Mouse (Mus musculus) MN1 (cell line): Measurements from ENCODE around the gene E030018B13Rik.

ENCODE experiments used
- DNase-seq: peaks from one replicate; pipeline ENCODE4 v3.0.0-alpha.2; 2016; ENCODE audit warnings: low spot score

The E030018B13Rik gene

DNA sequence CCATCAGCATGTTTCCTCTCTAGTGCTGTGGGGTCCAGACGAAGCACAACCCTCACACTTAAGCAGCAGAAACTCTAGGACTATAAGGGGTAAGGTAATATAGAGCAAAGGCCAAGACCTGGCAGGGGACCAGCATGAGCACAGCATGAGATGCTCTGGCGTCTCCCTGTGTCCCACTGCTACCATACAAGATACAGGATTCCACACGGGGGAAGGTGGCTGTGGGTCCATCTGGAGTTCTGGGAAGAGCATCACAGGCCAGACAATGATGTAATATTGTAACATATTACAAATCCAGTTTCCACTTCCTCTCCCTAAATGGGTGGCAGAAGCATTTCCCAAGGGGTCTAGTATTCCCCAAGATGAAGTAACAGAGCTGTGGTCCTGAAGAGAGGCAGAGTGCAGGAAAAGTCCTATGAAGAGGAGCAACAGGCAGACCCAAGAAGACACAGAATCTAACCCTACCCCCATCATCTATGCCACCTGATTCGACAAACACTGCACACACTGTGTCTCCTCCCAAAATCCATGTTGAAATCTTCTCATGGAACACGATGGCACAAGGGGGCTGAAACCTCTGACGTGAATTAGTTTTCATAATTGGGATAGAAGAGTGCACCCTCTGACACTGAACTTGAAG is at the start of gene E030018B13Rik:
E030018B13Rik (plus strand) TSS at position 590 of the 640 bp plus-strand sequence.
- no peak for DNase-seq

GRCm38 (mm10) chr7:63868356-63868918 is 48.2 kb upstream of the E030018B13Rik start:
- no peak for DNase-seq

DNA sequence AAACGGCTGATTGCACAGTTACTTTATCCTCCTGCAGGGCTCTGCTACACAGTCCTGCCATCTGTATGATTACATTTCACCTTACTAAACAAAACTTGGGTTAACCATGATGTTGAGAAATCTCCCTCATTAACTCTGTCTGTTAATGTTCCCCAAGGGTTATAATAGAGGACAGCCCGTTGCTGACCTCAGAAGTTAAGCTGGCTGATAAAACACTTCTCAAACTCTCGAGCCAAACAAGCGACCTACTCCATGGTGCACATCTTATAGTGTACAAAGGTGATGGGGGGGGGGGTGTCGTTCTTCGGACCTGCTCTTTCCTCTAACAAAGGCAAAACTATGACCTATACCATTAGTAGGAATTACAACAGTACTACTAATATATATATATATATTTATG is 45.0 kb upstream of the E030018B13Rik start:
- DNase-seq: no peak

DNA sequence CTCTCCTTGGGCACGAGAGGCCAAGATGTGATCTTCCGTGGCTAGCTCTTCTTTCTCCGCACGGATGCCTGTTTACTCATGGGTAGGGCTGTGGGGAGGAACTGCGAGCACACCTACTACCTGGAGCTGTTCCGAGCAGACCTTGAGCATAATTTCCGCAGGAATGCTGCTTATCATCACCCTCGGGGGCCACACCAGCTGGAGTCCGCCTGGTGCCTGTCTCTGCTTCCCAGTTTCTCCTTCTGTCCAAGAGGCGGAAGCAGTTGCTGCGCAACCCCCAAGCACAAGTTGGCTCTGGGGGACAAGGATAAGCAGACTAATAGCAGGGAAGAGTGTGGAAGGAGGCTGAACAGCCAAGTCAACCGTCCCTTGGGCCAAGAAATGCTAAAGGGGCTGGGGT is 42.8 kb upstream of the E030018B13Rik start:
- DNase-seq: no peak

DNA sequence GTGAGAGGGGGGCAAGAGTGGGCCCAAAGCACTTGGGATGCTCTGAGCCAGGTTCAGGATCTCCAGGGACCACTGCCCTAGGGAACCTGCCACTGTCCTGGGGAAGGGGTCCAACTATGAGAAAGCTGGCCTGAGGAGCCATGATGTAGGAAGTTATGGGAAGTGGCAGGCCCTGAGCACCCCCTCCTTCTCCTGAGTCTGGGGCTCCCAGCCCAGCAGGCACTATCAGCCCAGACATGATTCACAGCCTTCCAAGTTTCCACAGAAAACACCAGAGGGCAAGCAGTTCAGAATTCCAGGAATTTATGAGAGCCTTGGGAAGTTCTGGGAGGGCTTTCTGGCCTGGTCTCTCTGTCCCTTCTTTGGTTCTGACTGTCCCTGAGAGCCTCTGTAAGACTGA is 41.0 kb upstream of the E030018B13Rik start:
- no peak for DNase-seq

- DNase-seq: no peak
These were observed 40.0 kb upstream of the E030018B13Rik start for GRCm38 (mm10) chr7:63876640-63877039.

DNA sequence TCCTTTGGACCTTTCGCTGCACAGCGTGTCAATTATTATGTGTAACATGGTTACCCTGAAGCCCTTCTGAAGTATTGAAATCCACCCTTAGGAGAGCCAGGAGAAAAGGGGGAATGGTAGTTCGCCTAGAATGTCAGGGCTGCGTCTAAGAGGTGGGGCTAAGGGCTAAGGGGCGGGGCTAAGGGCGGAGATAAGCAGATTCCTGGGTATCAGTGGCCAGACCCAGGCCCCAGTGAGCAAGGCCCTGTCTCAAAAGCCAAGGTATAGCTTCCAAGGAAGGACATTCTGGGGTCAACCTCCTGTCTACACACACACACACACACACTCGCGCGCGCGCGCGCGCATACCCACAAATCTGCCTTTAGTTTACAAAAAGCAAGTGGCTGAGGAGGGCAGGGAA is 39.0 kb upstream of the E030018B13Rik start:
- no peak for DNase-seq

DNA sequence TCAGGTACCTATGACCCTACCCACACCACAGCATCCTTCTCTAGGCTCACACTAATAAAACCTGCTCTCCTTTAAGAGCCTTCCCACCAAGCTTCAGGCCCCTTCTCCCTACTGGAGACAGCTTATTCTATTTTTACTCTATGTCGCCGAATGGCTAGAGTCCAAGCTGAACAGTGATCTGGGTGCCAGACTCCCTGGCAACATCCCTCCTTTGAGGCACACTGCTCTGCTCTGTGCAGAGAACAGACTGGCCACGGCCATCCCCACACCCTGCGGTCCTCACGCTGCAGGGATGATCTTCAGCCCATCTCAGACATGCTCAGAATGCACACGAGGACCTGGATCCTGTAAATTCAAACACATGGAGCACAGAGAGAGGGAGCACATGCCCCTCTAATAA is 37.1 kb upstream of the E030018B13Rik start:
- DNase-seq: no peak

- DNase-seq: no peak
These were observed 33.9 kb upstream of the E030018B13Rik start for GRCm38 (mm10) chr7:63882739-63883138.

DNA sequence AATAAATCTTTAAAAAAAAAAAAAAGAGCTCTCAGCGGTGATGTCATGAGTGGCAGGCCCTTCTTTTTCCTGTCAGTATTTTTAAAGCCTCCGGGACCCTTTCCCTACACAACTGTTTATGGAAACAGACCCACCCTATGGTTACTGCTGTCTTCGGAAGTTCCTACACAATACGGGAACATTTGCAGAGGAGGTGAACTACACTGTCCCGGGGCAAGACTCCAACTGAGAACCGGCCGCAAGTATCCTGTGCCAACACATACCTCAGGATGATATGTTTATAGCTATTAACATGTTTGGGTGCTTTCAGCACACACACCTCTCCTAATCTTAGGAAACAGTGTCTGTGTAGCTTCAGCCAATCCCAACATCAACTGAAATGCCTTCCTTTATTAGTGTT is 31.6 kb upstream of the E030018B13Rik start:
- no peak for DNase-seq

DNA sequence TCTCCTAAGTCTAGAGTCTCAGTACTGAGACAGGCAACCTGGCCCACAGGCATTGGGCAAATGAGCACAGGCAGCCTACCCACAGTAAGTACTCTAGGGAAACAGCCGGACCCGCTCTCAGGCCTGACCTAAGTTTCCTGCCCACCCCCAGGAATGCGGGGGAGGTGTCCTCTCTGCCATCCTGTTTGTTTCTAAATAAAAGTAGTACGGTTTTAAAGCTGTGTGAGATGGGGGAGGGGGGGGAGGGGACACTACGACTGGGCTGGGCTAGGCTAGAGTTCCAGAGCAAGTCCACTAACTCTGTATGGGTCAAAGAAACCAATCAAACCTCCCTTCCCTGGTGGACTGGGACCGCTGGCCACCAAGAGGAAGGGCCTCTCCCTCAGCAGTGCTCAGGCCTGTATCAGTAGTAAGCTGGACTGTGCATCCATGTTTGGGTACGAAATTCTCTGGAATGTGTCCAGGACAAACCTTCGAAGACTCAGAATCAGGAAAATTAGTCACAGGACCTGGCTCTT is 29.6 kb upstream of the E030018B13Rik start:
- no peak for DNase-seq

- no peak for DNase-seq
These were observed 29.0 kb upstream of the E030018B13Rik start for GRCm38 (mm10) chr7:63887602-63888123.

- DNase-seq: no peak
These were observed 28.0 kb upstream of the E030018B13Rik start for GRCm38 (mm10) chr7:63888674-63889073.

- no peak for DNase-seq
These were observed 27.3 kb upstream of the E030018B13Rik start for GRCm38 (mm10) chr7:63889116-63889975.

DNA sequence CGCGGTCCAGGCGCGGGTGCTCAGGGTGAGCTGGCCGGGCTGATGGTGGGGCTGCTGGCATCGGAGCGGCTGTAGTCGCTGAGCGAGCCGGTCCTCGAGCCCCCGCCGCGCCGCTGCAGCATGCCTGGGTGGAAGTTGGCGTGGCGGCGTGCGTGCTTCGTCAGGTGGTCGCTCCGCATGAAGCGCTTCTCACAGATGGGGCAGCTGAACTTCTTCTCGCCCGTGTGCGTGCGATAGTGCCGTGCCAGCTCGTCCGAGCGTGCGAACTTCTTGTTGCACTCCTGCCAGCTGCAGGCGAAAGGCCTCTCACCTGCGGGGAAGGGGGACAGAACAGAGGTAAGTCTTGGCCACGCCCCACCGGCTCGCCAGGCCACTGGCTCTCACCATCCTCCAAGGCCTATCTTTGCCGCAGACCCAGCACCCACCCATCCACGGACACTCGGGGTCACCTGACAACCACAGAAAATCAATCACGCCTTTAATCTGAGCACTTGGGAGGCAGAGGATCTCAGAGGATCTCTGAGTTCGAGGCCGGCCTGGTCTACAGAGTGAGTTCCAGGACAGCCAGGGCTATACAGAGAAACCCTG is 25.1 kb upstream of the E030018B13Rik start:
- no peak for DNase-seq

DNA sequence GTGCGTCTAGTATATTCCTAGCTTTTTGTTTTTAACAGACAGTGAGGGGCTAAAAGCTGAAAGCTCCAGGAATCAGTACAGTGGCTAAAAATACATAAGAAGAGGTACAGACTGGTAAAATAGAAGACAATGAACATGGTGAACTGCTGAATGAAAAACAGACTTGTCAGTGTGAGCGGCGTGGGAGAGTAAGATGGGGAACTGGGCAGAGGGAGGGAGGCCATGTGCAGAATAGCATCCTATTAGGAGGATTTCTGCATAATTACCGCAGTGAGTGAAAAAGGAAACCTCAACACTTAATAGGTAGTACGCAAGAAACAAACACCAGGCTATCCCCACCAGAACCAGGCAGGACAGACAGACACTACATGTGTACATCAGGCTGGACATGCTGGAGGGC is 23.5 kb upstream of the E030018B13Rik start:
- DNase-seq: no peak

DNA sequence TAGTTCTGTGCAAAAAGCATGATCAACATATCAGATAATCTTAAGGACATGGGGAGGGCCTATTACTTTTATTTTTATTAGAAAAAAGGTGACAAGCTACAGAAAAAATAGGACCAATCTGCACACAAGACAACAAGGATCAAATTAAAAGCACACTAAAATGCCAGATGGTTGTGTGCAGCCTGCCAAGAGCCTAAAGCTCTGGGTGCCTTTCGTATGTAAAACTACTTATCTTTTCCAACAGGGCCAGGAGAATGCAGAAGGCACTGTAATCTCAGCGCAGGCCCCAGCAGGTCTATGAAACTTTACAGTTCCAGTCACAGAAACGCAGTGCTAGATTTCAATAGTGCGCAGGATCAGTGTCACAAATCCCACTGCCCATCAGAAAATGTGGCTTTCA is 22.9 kb upstream of the E030018B13Rik start:
- no peak for DNase-seq

DNA sequence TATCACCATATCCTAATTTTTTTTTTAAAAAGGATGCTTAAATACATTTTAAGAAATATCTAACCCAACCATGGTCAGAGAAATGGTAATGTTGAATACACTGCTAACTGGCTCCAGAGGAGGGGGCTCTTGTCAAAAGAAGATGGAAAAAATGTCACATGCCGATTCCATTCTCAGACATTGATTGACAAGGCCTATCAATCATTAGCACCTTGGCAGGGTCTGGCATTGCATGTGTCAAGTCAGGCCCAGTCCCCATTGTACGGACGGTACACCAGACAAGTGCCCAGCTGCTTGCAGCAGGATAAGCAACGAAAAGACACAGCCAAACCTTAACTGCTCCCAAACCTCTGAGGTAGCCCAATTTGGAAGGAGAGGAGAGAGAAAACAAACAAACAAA is 22.0 kb upstream of the E030018B13Rik start:
- no peak for DNase-seq

DNA sequence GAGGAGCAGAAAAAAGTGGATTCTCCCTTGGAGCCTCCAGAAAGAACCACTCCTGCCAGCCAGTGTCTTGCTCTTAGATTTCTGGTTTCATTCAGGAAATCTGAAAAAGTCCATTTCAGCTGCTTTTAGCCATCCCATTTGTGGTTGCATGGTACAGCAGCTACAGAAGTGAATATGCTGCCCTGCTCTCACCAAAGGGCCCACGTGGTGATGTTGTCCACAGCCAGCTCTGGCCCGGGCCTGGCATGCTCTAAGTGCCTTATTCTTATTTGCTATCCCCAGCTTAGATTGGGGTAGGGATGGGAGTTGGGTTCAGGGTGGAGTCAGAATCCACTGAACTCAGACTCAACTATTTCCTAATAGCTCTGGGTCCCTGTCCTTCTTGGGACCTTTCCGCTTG is 21.4 kb upstream of the E030018B13Rik start:
- DNase-seq: no peak

DNA sequence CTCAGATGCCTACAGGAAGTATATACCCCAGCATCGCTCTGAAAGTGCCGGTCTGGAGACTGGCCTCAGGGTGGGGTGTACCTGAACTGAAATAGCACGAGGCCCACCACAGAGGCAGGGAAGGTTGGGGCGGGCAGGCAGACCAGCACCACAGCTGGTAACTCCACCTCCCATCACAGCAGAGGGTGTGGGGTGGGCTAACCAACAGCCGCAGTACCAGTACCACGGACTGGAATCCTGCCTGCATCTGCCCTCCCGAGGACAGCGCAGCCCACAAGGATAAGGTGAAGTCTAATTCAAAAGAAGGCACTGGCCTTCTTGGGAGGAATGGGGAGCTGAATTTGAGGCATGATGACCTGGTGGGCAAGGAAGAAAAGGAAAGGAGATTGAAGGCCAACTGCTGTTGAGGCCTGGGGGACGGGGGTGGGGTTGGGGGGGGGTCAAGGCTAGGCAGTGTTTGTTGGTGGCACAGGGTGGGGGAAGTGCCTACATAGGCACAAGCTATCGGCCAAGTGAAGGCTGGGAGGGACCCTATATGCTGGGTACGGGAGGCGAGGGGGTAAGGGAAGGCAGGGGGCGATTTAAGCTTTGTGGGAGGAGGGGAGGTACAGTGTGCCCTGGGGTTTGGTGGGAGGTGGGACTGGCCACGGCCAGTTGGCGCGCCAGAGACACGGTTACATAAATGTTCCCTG is 20.2 kb upstream of the E030018B13Rik start:
- DNase-seq: no peak

DNA sequence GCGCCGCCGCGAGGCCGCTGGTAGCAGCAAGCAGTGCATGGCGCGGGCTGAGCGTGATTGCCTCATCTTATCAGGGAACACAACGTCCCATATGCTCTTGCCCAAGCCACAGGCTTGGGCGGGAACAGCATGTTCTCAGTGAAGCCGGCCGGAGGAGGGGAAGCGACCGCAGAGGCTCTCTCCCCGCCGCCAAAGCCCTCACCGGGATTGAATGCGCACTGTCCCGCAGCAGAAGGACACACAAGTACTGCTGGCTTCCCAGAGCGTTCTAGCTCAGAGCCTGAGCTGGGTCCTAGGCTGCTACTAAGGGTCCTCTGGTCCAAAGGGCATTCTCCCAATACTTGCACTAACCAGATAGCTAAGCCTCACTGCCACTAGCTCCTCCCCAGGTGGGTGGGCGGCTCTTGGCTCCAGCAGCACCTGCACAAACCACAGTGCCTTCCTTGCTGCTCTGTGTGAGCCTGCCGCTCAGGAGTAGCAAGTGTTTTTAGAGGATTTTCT is 19.6 kb upstream of the E030018B13Rik start:
- no peak for DNase-seq

- no peak for DNase-seq
These were observed 19.0 kb upstream of the E030018B13Rik start for GRCm38 (mm10) chr7:63897655-63898054.
